Mouse (Mus musculus): ENCODE measurements around the gene Sln.

DNA sequence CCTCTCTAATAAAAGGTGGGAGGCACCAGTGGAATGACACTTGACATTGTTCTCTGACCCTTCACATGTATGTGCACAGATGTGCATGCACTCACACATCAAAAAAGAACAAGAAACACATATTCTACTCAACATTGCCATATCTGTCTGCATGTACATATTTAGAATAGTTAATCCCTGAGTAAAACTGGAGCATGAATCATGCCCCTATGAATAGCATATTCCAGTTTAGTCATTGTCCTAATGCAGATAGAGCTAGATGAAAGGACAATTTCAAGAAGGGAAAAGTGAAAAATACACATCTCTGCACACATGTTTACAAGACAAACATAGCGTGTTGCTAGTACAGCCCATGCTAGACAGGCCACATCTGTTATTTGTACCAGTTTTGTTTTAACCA, 4.6 kb downstream of the Sln start:
- TF ChIP-seq CTCF (conservative IDR thresholded peaks at IDR 0.05; ENCODE audit: low read length): no peak
- TF ChIP-seq POU5F1 (IDR thresholded peaks at IDR 0.05; ENCODE audit: borderline replicate concordance, low read length): no peak
